Mouse (Mus musculus) erythroblast, embryonic 14.5 days (primary cell): ENCODE measurements around the gene Kif6.

Experiments
- GATA1 ChIP-seq: IDR thresholded peaks from 2 replicates; pipeline ENCODE4 v1.6.1; 2012; ENCODE audit warnings: low read length, inconsistent platforms, mixed read lengths
- TAL1 ChIP-seq: IDR thresholded peaks from 3 replicates; pipeline ENCODE4 v1.6.1; 2012; ENCODE audit warnings: low read length, inconsistent platforms, mixed read lengths

DNA sequence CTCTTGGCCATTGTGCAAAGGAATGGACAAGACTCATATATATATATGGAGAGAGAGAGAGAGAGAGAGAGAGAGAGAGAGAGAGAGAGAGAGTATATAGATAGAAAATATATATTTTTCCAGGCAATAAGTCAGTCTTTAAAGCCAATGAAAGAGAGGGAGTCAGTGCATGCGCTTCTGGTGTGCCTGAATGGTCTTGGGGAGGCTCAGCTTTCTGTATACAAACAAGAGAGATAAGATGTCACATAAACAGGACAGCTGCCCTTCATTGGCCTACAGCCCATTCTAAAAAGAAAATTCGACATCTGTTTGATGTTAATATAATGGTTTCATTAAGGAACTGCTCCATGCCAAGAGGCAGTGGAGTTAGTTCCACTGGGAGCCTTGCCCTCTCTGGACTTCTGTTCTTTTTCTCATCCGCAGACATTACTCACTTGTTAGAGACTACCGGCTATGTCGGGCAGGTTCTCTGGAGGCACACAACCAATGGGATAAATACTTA, 219.2 kb downstream of the Kif6 start:
- TF ChIP-seq TAL1 (no peak), GATA1 (no peak)
